Mouse (Mus musculus) liver, embryonic 12.5 days (tissue): Measurements from ENCODE around the gene Nsa2. TPM values are rescaled to one million over a fixed set of nuclear protein-coding genes. Genes with fewer than 3 reads are reported as not detected.

Experiments used
- ATAC-seq: fragments of 200-750 bp; cut with Nextera tagmentation; 2 replicates; pipeline ENCODE4 v1.8.0; 2017; ENCODE audit warnings: moderate number of reproducible peaks, mild to moderate bottlenecking, moderate library complexity
- H3K27ac ChIP-seq: fragments of 300-500 bp; sonication (generic); 2 replicates; pipeline ENCODE4 v1.5.1; 2016; ENCODE audit warnings: mild to moderate bottlenecking
- H3K27me3 ChIP-seq: fragments of 300-500 bp; sonication (generic); replicated peaks from 2 replicates; pipeline ENCODE4 v1.6.1; 2016; ENCODE audit warnings: mild to moderate bottlenecking, moderate library complexity
- H3K36me3 ChIP-seq: fragments of 300-500 bp; sonication (generic); 2 replicates; pipeline ENCODE4 v1.6.1; 2016; ENCODE audit warnings: mild to moderate bottlenecking, moderate library complexity
- H3K4me1 ChIP-seq: fragments of 300-500 bp; sonication (generic); 2 replicates; pipeline ENCODE4 v1.6.1; 2016
- H3K4me2 ChIP-seq: fragments of 300-500 bp; sonication (generic); 2 replicates; pipeline ENCODE4 v1.6.1; 2016; ENCODE audit warnings: mild to moderate bottlenecking, moderate library complexity
- H3K4me3 ChIP-seq: fragments of 300-500 bp; sonication (generic); 2 replicates; pipeline ENCODE4 v1.5.1; 2016; ENCODE audit warnings: mild to moderate bottlenecking, moderate library complexity
- H3K9ac ChIP-seq: fragments of 300-500 bp; sonication (generic); 2 replicates; pipeline ENCODE4 v1.6.1; 2016; ENCODE audit warnings: mild to moderate bottlenecking, moderate library complexity
- H3K9me3 ChIP-seq: fragments of 300-500 bp; sonication (generic); replicated peaks from 2 replicates; pipeline ENCODE4 v1.6.1; 2016; ENCODE audit warnings: mild to moderate bottlenecking, moderate library complexity
- WGBS: fragments of 180-500 bp; shearing (Covaris S2); methylation state at CpG from one replicate; pipeline ENCODE4 v1.1.7; 2016; ENCODE audit not compliant: insufficient replicate concordance; 5-methylcytosine and 5-hydroxymethylcytosine counted together
- polyA plus RNA-seq: library from polyadenylated mRNA; unstranded; fragments of >200 nt; fragmentation: Nextera tagmentation; extraction: Ambion mirVana; gene quantifications from 2 replicates; pipeline ENCODE4 v1.2.1, GENCODE M21; 2016

Gene Nsa2
- polyA plus RNA-seq, result 41.5 and 42.2 TPM in 2 replicates

GRCm38 (mm10) chr13:97137466-97138400, at the start of gene Nsa2, which contains the start of gene Gfm2:
TSS of gene Nsa2 (minus strand) at chr13:97137937.
TSS of gene Gfm2 (plus strand) at chr13:97137937.
- peak; percentile 99 for ATAC-seq
- peak within 1 kb of the TSS; percentile 91 for H3K4me3 ChIP-seq
- WGBS, result under 1% methylated on average over 57 of the region's 57 CpGs
- H3K4me1 ChIP-seq, result peaks cover 16% of the 10 kb centered on the region
- peak within 1 kb of the TSS; percentile 79 for H3K27ac ChIP-seq
- H3K27me3 ChIP-seq, result no peaks in the 10 kb centered on the region
- H3K9ac ChIP-seq, result peak within 1 kb of the TSS; percentile 84
- no peaks in the 10 kb centered on the region for H3K9me3 ChIP-seq
- H3K36me3 ChIP-seq, result peaks cover 39% of the 10 kb centered on the region
- H3K4me2 ChIP-seq, result peak within 1 kb of the TSS; percentile 72

- H3K9me3 ChIP-seq, result no peaks in the 10 kb centered on the region
- H3K27ac ChIP-seq, result no peak overlapping the region
- peaks cover 7% of the 10 kb centered on the region; the same call in 1 of the 2 replicates for H3K36me3 ChIP-seq
- no peak overlapping the region for H3K4me2 ChIP-seq
- 75% methylated on average over 4 of the region's 4 CpGs for WGBS
- no peak overlapping the region for H3K9ac ChIP-seq
- ATAC-seq, result no peak
- H3K27me3 ChIP-seq, result no peaks in the 10 kb centered on the region
- no peak overlapping the region for H3K4me3 ChIP-seq
- H3K4me1 ChIP-seq, result peaks cover 2% of the 10 kb centered on the region; the same call in 1 of the 2 replicates
These were observed 48.6 kb upstream of the Nsa2 start for GRCm38 (mm10) chr13:97186346-97186745.

GRCm38 (mm10) chr13:97184656-97185055, 46.9 kb upstream of the Nsa2 start:
- Histone ChIP-seq H3K9me3 (no peaks in the 10 kb centered on the region), H3K27ac (no peak overlapping the region), H3K4me2 (no peak overlapping the region), H3K4me1 (peaks cover 2% of the 10 kb centered on the region; the same call in 1 of the 2 replicates), H3K4me3 (no peak overlapping the region), H3K9ac (no peak overlapping the region), H3K27me3 (no peaks in the 10 kb centered on the region), H3K36me3 (peaks cover 21% of the 10 kb centered on the region)
- ATAC-seq, result no peak
- 79% methylated on average over 5 of the region's 5 CpGs for WGBS

GRCm38 (mm10) chr13:97184168-97184567, 46.4 kb upstream of the Nsa2 start:
- Histone ChIP-seq H3K4me1 (peaks cover 2% of the 10 kb centered on the region; the same call in 1 of the 2 replicates), H3K9me3 (no peaks in the 10 kb centered on the region), H3K4me3 (no peak overlapping the region), H3K27ac (no peak overlapping the region), H3K27me3 (no peaks in the 10 kb centered on the region), H3K9ac (no peak overlapping the region), H3K4me2 (no peak overlapping the region), H3K36me3 (peaks cover 26% of the 10 kb centered on the region)
- ATAC-seq, result no peak
- 62% methylated on average over 2 of the region's 2 CpGs for WGBS

- 78% methylated on average over 4 of the region's 4 CpGs for whole genome bisulfite sequencing
- Histone ChIP-seq H3K27me3 (no peaks in the 10 kb centered on the region), H3K9me3 (no peaks in the 10 kb centered on the region), H3K4me3 (no peak overlapping the region), H3K4me1 (peaks cover 2% of the 10 kb centered on the region; the same call in 1 of the 2 replicates), H3K4me2 (no peak overlapping the region), H3K36me3 (peaks cover 39% of the 10 kb centered on the region), H3K27ac (no peak overlapping the region), H3K9ac (no peak overlapping the region)
- no peak for ATAC-seq
These were observed 45.1 kb upstream of the Nsa2 start for GRCm38 (mm10) chr13:97182821-97183220.

- H3K9me3 ChIP-seq, result no peaks in the 10 kb centered on the region
These were observed 42.5 kb upstream of the Nsa2 start for GRCm38 (mm10) chr13:97180113-97180828.

GRCm38 (mm10) chr13:97178943-97179342, 41.2 kb upstream of the Nsa2 start:
- Histone ChIP-seq H3K27me3 (no peaks in the 10 kb centered on the region), H3K4me3 (no peak overlapping the region), H3K9me3 (no peaks in the 10 kb centered on the region), H3K9ac (no peak overlapping the region), H3K4me2 (no peak overlapping the region), H3K4me1 (no peaks in the 10 kb centered on the region), H3K36me3 (peaks cover 76% of the 10 kb centered on the region), H3K27ac (no peak overlapping the region)
- ATAC-seq, result no peak
- 84% methylated on average over 7 of the region's 7 CpGs for WGBS

More at GRCm38 (mm10) chr13:97180113-97180828, 42.5 kb upstream of the Nsa2 start:
- H3K27me3 ChIP-seq, result no peaks in the 10 kb centered on the region
- no peak overlapping the region for H3K9ac ChIP-seq
- H3K4me1 ChIP-seq, result no peaks in the 10 kb centered on the region; the same call in 1 of the 2 replicates
- ATAC-seq, result no peak
- peaks cover 62% of the 10 kb centered on the region for H3K36me3 ChIP-seq
- 81% methylated on average over 6 of the region's 6 CpGs for WGBS
- H3K4me2 ChIP-seq, result no peak overlapping the region
- H3K27ac ChIP-seq, result no peak overlapping the region
- no peak overlapping the region for H3K4me3 ChIP-seq

GRCm38 (mm10) chr13:97176731-97177130, 39.0 kb upstream of the Nsa2 start:
- Histone ChIP-seq H3K4me1 (no peaks in the 10 kb centered on the region), H3K27me3 (no peaks in the 10 kb centered on the region), H3K9ac (no peak overlapping the region), H3K9me3 (no peaks in the 10 kb centered on the region), H3K4me3 (no peak overlapping the region), H3K36me3 (peaks cover 91% of the 10 kb centered on the region), H3K27ac (no peak overlapping the region), H3K4me2 (no peak overlapping the region)
- 79% methylated on average over 5 of the region's 5 CpGs for WGBS
- no peak for ATAC-seq

GRCm38 (mm10) chr13:97175520-97176264, 38.0 kb upstream of the Nsa2 start:
- Histone ChIP-seq H3K36me3 (peaks cover 94% of the 10 kb centered on the region), H3K4me3 (no peak overlapping the region), H3K9ac (no peak overlapping the region), H3K9me3 (no peaks in the 10 kb centered on the region), H3K27me3 (no peaks in the 10 kb centered on the region), H3K4me2 (no peak overlapping the region), H3K4me1 (no peaks in the 10 kb centered on the region), H3K27ac (no peak overlapping the region)
- 81% methylated on average over 10 of the region's 10 CpGs for WGBS
- ATAC-seq, result no peak

- ATAC-seq, result no peak
- Histone ChIP-seq H3K9me3 (no peaks in the 10 kb centered on the region), H3K4me3 (no peak overlapping the region), H3K4me2 (no peak overlapping the region), H3K9ac (no peak overlapping the region), H3K36me3 (peaks cover 71% of the 10 kb centered on the region), H3K27ac (no peak overlapping the region), H3K27me3 (no peaks in the 10 kb centered on the region), H3K4me1 (0 out of 2 replicates have a peak, but pooled peaks cover 2% of the 10 kb centered on the region)
- WGBS, result 53% methylated on average over 4 of the region's 4 CpGs
These were observed 8.1 kb upstream of the Nsa2 start for GRCm38 (mm10) chr13:97145834-97146233.

GRCm38 (mm10) chr13:97142321-97142720, 4.6 kb upstream of the Nsa2 start:
- no peaks in the 10 kb centered on the region for H3K27me3 ChIP-seq
- H3K36me3 ChIP-seq, result peaks cover 40% of the 10 kb centered on the region
- H3K4me2 ChIP-seq, result no peak overlapping the region
- H3K9ac ChIP-seq, result no peak overlapping the region
- no peaks in the 10 kb centered on the region for H3K9me3 ChIP-seq
- peaks cover 11% of the 10 kb centered on the region for H3K4me1 ChIP-seq
- no peak for ATAC-seq
- no peak overlapping the region for H3K4me3 ChIP-seq
- no peak overlapping the region for H3K27ac ChIP-seq
- 81% methylated on average over 7 of the region's 7 CpGs for WGBS
